Mouse (Mus musculus): ENCODE results near the gene Fkbp5.

The Fkbp5 gene

DNA sequence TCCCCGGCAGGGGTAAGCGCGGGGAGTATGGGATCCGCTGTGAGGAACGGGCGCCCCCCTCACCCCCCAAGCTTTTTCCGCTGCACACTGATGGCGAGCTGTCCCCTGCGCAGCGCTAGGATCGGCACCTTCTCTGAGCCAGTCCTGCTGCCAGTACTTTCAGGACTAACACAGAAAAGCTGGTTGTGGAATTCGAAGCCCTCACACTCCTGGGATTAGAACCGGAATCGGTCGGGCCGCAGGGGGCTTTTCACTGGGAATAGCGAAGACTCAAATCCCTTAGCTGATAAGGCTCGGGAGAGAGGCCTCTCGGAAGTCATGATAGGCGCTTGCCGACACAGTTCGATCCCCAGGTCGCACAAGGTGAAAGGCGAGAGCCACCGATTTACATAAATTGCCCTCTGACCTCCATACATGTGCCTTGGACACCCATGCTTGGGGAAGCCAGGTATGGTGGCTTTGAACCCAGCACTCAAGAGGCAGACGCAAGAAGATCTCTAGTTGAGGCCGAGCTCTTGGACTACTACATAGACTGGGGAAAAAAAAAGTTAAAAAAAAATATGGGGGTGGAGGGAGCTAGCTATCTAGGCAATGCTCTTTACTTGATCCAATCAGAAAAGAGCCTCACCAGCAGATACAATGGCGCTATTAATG lies 6.2 kb upstream of the Fkbp5 start:
- DNase-seq (ENCODE audit: low read depth, low spot score): no peak

DNA sequence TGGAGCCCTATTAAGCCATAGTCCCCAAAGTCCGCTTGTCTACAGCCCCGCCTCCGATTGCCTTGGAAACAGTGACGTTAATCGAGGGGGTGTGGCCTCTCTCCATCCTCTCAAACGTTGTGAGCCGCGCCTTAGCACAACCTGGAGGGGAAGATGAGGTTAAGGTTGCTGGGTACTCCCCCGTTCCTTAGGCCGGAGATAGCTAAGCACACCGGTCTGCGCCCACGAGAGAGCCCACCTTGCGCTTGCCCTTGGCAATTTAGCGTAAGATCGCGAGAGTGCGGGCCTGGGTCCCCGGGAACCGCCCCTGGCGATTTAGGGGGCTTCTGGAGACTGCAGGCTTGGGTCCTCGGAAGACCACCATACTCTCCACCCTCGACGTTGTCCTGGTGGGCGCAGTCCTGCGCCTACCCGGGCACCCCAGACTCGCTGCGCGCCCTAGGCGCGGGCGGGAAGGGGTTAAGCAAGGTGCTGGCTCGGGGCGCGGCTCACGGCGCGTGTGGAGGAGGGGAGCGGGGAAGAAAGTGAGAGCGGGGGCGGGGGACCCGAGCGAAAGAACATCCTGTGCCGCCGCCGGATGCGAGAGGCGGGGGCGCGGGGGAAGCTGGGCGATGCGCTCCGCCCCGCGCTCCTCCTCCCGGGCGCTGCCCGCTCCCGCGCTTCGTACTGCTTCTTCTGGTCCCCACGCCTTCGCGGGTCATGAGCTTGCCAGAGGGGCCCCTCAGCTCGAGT lies 5.5 kb upstream of the Fkbp5 start:
- DNase-seq (ENCODE audit: low read depth, low spot score): peak; percentile 88

- no peak for DNase-seq (ENCODE audit: low read depth, low spot score)
These were observed 4.6 kb upstream of the Fkbp5 start for GRCm38 (mm10) chr17:28521920-28522319.

GRCm38 (mm10) chr17:28521071-28521726 lies 3.9 kb upstream of the Fkbp5 start:
- DNase-seq (ENCODE audit: low read depth, low spot score): no peak

GRCm38 (mm10) chr17:28520561-28520960 lies 3.2 kb upstream of the Fkbp5 start:
- no peak for DNase-seq (ENCODE audit: low read depth, low spot score)

DNA sequence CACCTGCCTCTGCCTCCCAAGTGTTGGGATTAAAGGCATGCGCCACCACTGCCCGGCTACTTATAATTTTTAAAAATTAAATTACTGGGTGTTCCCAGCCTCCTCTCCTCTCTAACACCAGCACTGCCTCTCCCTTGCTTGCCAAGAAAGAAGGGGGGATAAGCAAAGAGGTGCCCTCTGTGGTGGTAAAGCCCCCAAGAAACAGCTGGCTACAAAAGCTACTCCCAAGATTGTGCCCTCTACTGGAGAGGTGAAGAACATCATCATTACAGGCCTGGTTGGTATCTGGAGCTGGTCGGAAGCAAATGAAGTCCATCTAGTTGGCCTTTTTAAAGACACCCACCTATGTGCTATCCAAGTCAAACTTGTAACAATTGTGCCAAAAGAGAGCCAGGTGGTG lies 2.5 kb upstream of the Fkbp5 start:
- no peak for DNase-seq (ENCODE audit: low read depth, low spot score)

DNA sequence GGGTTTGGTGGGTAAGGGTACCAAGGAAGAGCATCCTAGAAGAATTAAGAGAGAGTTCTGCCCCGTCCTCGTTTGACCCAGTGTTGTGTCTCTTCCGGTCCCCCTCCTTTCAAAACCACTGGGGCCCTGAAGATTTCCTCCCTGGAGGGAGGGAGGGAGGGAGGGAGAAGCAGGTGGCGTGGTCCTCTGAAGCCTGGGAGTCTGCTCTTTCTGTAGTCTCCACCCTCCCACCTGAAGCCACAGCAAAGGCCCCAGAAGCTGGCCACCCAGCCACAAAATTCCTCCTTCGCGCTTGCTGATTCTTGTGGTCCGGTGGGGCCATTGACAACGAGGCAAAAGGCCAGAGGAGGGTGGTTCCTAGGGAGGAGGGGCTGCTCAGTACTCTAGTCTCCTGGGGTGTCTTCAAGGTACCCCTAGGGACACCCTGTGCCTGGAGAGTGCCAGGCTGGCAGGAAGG lies 1.3 kb upstream of the Fkbp5 start:
- DNase-seq (ENCODE audit: low read depth, low spot score): no peak

- DNase-seq (ENCODE audit: low read depth, low spot score): peak; percentile 60
These were observed 758 bp upstream of the Fkbp5 start for GRCm38 (mm10) chr17:28517956-28518614.

GRCm38 (mm10) chr17:28516881-28517280 lies 446 bp downstream of the Fkbp5 start:
- no peak for DNase-seq (ENCODE audit: low read depth, low spot score)

- no peak for DNase-seq (ENCODE audit: low read depth, low spot score)
These were observed 1.6 kb downstream of the Fkbp5 start for GRCm38 (mm10) chr17:28515431-28516341.

DNA sequence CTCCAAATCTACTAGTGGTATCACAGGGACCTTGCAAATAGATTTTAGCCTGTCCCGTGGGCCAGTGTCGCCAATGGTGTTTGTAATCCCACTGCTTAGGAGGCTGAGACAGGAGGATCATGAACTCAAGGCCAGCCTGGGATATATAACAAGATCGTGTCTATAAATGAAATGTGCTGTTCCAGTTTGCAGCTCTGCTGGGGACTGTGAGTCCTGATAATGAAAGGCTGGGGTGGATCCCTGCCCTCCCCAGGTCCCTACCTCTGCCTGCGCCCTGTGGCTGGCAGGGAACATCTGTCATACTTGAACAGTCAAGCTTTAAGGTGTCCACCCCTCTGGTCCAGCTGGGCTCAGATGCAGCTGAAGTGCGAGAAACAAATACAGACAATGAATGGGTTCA lies 2.8 kb downstream of the Fkbp5 start:
- DNase-seq (ENCODE audit: low read depth, low spot score): no peak

- no peak for DNase-seq (ENCODE audit: low read depth, low spot score)
These were observed 3.5 kb downstream of the Fkbp5 start for GRCm38 (mm10) chr17:28513844-28514243.

DNA sequence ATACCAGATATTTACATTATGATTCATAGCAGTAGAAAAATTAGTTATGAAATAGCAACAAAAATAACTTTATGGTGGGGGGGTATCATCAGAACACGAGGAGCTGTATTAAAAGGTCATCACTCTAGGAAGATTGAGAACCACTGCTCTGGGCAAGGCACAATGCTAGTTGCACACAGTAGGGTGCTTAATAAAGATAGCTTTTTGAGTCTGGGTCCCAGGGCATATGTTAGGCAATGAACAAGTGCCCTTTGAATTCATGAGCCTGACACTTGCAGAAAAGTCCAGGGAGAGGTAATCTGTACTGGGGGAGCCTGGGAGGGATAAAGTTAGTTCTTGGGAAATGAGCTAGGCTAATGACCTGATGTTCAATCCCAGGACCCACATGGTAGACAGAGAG lies 4.0 kb downstream of the Fkbp5 start:
- DNase-seq (ENCODE audit: low read depth, low spot score): no peak

GRCm38 (mm10) chr17:28512696-28513095 lies 4.6 kb downstream of the Fkbp5 start:
- DNase-seq (ENCODE audit: low read depth, low spot score): no peak

- no peak for DNase-seq (ENCODE audit: low read depth, low spot score)
These were observed 5.4 kb downstream of the Fkbp5 start for GRCm38 (mm10) chr17:28511616-28512541.

DNA sequence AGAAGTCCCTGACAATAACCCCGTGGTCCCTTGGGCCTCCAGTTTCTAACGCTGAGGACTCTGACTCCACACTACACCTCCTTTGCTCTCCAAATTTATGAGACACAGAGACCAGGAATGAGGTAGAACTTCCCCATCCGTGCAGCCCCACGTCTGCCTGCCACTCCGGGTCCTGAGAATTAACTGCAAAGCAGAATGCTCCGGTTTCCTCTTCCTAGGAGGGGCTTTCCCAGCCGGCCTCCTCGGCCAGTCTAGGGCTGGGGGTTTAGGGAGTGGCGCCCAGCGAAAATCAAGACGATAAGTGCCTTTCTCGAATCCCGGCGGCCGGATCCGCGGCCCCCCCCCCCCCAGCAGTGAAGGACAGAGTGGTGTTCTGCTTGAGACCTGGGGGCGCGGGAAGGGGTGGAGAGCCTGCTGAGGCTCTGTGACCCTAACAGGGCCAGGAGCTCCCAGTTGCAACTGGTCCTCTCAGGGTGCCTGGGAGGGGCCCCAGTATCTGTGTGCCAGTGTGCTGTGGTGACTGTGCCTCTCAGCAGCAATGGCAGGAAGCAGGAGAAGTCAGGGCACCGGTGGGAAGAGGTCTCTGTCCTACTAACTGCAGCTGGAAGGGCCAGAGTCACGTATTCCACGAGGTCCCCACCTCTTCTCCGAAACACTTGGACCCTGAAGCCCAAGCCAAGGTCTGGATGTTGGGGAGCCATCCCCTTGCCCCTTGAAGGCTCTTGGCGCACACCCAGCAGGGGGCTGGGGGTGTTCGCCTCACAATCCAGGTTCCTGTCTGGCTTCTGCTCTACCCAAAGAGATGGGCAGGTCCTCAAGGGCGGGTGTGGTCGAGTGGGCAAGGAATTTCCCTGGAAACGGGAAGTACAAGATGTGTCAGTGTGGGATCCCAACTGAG lies 6.6 kb downstream of the Fkbp5 start:
- DNase-seq (ENCODE audit: low read depth, low spot score): no peak

DNA sequence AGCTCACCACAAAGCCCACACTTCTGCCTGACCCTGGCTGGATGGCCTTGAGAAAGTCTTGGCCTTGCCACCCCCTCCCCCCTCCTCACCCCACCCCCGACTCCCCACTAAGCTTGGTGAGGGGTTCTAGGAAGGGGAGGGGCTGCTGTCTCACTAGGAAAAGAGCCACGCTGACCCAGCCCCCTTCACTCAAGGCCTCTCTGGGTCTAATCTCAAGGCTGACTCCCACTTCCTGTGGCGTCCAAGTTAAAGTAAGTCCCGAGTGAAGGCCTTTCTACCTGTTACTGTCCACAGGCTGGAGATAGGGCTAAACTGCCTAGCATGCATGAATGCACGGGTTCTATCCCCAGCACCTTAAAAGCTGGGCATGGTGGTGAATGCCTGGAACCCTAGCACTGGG lies 9.8 kb downstream of the Fkbp5 start:
- DNase-seq (ENCODE audit: low read depth, low spot score): no peak

DNA sequence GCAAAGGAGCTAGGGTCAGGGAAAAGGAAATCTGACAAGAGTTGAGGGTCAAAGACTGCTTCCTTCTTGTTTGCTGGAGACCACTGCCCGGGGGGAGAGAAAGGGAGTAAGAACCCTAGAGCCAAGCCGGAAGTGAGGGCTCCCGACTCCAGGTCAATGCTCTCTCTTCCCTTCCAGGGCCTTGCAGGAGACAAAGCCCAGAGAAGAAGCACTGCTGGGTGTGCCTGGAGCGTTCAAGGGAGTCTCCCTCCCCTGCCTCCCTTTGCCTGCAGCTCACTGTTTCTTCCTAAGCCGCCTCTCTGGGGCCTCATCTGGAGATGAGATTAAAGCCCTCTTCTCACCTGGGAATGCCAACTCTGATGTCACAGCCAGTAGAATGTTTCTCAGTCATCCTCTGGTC lies 10.4 kb downstream of the Fkbp5 start:
- DNase-seq (ENCODE audit: low read depth, low spot score): no peak

DNA sequence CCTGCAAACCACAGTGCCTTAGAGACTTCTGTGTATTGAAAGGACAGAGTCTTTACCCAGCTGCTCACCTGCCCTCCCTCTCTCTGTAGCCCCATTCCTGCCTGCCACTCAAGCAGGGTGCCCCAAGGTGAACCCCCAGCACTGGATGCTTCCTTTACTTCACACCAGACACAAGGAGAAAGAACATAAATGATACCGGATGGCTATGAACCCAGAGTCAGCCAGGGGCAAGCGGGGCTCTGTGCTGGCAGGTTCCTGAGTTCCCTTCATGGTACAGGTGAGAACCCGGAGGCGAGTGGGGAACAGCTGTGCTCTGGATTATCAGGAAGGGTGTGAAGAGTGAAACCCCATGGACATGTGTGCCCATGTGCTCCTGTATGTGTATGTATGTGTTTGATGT lies 11.7 kb downstream of the Fkbp5 start:
- no peak for DNase-seq (ENCODE audit: low read depth, low spot score)
